Mouse (Mus musculus): ENCODE results near the gene Klhdc2.

The Klhdc2 gene

GRCm38 (mm10) chr12:69296511-69297410 is at the start of gene Klhdc2:
Gene Klhdc2 (plus strand): TSS chr12:69296681.
- in situ Hi-C loops (cut with MseI, MboI) = no loop called here

- in situ Hi-C loops (cut with MseI, MboI) = no loop called here
Observed at GRCm38 (mm10) chr12:69249766-69250165, 46.7 kb upstream of the Klhdc2 start.

DNA sequence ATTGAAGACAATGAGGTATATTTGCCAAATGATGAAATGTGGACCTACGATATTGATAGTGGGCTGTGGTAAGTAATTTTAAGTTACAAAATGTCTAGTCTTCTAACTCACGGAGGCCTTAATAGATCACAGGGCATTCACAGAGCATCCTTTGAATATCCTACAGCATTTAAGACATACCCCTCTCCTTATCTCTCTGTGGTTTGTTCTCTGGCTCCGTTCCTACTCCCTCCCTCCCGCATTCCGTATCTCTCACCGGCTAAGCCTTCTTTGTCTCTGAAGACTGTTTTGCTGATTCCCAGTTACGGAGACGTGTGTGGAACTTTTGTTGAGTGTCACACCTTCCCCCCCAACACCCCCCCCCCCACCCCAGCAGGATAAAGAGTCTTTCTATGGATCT is 45.7 kb upstream of the Klhdc2 start:
- in situ Hi-C loops (cut with MseI, MboI) = no loop called here

DNA sequence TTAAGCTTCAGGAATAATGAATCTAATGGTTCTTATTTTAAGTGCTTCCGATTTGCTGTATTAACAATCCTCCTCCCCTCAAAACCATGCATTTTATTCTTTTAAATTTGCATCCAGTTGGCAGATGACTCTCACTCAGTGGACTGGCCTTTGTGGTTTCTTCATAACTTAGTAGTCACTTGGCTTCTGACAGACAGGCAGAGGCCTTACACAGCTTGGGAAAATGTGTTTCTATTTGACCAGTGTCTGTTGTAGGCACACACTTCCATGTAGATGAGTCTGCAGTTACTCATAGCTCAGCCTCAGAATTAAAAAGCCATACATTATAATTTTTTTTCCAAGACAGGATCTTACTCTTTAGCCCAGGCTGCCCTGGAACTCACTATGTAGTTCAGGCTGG is 42.7 kb upstream of the Klhdc2 start:
- in situ Hi-C loops (cut with MseI, MboI) = no loop called here

- in situ Hi-C loops (cut with MseI, MboI) = no loop called here
Observed at GRCm38 (mm10) chr12:69257836-69258235, 38.6 kb upstream of the Klhdc2 start.

GRCm38 (mm10) chr12:69262251-69262650 is 34.2 kb upstream of the Klhdc2 start:
- in situ Hi-C loops (cut with MseI, MboI) = no loop called here

GRCm38 (mm10) chr12:69265031-69265430 is 31.4 kb upstream of the Klhdc2 start:
- in situ Hi-C loops (cut with MseI, MboI) = no loop called here

- in situ Hi-C loops (cut with MseI, MboI) = no loop called here
Observed at GRCm38 (mm10) chr12:69267956-69268632, 28.4 kb upstream of the Klhdc2 start.

DNA sequence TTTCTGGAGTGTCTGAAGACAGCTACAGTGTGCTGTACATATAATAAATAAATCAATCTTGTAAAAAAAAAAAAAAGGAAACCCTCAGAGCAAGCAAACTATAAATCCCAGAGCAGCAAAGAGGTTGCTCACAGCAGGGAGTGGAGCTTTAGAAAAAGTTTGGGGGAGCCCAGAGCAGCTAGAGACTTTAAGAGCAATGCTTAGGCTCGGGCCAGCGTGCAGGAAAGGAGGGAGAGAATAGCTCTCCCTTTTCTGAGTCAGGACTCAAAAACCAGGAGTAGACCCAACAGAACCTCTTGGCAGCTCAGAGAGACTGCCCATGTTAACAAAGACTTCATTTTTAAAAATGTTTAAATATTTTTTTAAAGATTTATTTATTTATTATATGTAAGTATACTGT is 27.5 kb upstream of the Klhdc2 start:
- in situ Hi-C loops (cut with MseI, MboI) = no loop called here

DNA sequence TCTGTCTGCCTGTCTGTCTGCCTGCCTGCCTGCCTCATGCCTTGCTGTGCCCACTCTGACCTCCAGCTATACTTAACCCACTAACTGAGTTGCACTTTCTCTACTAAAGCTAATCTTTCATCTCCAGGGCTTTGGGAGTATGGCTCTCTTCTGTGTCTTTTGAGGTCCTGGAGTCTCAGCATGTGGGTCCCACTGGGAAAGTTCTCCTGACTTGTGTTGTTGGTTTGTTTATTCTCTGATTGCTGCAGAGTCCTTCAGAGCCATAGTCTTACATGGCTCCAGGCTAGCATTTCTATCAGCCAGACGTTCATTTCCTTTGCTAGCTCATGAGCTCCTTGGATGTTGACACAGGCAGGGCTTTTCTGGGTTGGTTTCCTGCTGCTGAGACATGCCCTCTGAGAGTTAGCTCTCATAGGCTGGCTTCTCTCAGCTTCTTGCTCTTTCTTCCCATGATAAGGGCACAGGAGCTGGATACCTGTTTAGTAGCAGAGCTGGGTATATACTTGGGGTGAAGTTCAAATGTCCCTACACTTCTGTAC is 16.5 kb upstream of the Klhdc2 start:
- in situ Hi-C loops (cut with MseI, MboI) = no loop called here

GRCm38 (mm10) chr12:69280915-69281314 is 15.6 kb upstream of the Klhdc2 start:
- in situ Hi-C loops (cut with MseI, MboI) = no loop called here

DNA sequence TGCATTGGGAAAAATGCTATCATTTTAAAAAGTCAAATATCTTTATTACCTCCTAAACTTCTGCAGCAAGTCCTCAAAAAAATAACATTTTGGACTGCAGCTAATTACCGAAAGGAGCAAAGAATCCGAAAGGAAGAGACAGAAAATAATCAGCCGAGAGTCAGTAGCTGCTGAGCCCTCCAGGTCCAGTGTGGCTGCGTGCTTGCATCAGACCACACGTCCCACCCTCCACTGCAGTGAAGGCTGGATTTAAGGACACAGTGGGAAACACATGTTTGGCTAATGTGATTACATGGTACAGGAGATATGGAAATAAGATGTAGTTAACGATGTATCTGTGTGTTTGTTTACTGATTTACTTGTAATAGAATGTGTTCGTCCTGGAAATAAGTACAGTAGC is 13.3 kb upstream of the Klhdc2 start:
- in situ Hi-C loops (cut with MseI, MboI) = no loop called here

GRCm38 (mm10) chr12:69287535-69287934 is 8.9 kb upstream of the Klhdc2 start:
- in situ Hi-C loops (cut with MseI, MboI) = no loop called here

GRCm38 (mm10) chr12:69288699-69289098 is 7.8 kb upstream of the Klhdc2 start:
- in situ Hi-C loops (cut with MseI, MboI) = no loop called here

DNA sequence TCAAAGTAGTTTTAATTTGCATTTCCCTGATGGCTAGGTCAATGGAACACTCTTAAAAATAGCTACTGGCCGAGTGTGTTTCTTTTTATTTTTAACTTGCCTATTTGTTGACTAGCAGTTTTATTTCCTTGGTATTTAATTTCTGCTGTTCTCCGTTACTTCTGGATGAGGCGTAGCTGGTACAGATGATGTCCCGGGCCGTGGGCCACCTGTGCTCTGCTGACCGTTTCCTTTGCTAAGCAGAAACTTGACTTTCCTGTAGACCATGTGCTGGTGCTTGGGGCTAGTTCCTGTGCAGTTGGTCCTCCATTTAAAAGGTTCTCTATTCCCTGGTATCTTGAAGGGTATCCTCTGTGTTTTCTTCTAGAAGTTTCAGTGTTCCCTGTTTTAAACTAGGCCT is 4.1 kb upstream of the Klhdc2 start:
- in situ Hi-C loops (cut with MseI, MboI) = no loop called here

DNA sequence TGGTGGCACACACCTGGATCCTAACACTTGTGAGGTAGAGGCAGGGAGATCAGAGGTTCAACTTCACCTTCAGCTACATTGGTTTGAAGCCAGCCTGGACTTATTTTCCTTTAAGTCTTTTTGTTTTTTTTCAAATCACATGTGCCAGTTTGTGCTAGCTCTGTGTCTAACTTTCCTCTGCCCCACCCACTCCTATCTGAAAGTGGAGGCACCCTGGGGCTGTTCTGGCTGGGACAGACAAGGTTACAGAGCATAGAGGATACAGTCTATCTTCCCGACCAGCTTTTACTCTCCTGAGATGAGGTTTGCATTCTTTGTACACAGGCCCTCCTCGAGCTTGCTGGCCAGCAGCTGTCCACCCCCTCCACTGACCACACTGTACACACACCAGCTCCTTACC is 2.7 kb upstream of the Klhdc2 start:
- in situ Hi-C loops (cut with MseI, MboI) = no loop called here

GRCm38 (mm10) chr12:69294936-69295335 is 1.5 kb upstream of the Klhdc2 start:
- in situ Hi-C loops (cut with MseI, MboI) = no loop called here

GRCm38 (mm10) chr12:69295651-69296050 is 830 bp upstream of the Klhdc2 start:
- in situ Hi-C loops (cut with MseI, MboI) = no loop called here

- in situ Hi-C loops (cut with MseI, MboI) = no loop called here
Observed at GRCm38 (mm10) chr12:69297411-69298150, 1.1 kb downstream of the Klhdc2 start.

DNA sequence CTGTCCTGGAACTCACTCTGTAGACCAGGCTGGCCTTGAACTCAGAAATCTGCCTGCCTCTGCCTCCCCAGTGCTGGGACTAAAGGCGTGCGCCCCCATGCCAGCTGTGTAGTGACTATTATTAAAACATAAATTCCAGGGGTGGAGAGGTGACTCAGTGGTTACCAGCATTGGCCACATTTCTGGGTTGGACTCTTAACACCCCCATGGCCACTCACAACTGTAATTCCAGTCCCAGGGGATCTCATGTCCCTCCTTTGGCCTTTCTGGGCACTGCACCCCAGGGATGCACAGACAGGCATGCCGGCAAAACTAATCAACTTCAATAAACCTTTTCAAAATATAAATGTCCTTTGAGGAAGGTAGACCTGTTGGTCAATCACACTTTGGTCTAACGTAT is 1.8 kb downstream of the Klhdc2 start:
- in situ Hi-C loops (cut with MseI, MboI) = no loop called here

DNA sequence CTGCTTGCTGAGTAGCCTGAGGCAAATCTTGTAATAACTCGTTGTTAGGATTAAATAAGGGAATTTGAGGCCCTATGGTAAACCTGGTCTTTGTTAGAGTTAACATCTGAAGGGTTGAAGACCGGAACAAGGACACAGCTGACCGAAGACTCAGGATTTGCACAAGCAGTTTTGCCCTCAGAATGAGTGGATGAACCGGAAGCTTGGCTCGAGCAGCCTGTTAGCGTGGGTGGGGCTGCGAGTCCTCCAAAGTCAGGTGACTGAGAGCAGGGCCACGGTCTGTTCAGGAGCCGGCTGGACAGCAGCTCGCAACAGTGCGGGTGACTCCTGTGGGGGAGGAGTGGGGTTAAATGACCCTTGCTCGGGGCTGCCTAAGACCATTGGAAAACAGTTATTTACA is 2.8 kb downstream of the Klhdc2 start:
- in situ Hi-C loops (cut with MseI, MboI) = no loop called here

- in situ Hi-C loops (cut with MseI, MboI) = no loop called here
Observed at GRCm38 (mm10) chr12:69299831-69300230, 3.4 kb downstream of the Klhdc2 start.
